Mouse (Mus musculus) kidney, adult 2 months (tissue): ENCODE data around the gene Etfb. TPM values are rescaled to one million over a fixed set of nuclear protein-coding genes. Genes with fewer than 3 reads are reported as not detected.
A peak's percentile ranks its signal among the peaks of the same experiment; 100 is the strongest.

Experiments used
- DNase-seq: peaks from one replicate; pipeline ENCODE4 v3.0.0; 2021
- H3K27ac ChIP-seq: fragments of 200-500 bp; 2 replicates; pipeline ENCODE4 v1.5.1; 2012; ENCODE audit warnings: low read depth, low read length, control low read depth, inconsistent platforms; ENCODE audit not compliant: insufficient read depth
- H3K27me3 ChIP-seq: fragments of 200-500 bp; replicated peaks from 2 replicates; pipeline ENCODE4 v1.6.1; 2012; ENCODE audit warnings: mild to moderate bottlenecking, moderate library complexity, low read length, inconsistent platforms; ENCODE audit not compliant: control insufficient read depth, insufficient read depth
- H3K36me3 ChIP-seq: fragments of 200-500 bp; 2 replicates; pipeline ENCODE4 v1.6.1; 2012; ENCODE audit warnings: mild to moderate bottlenecking, moderate library complexity, low read length, inconsistent platforms; ENCODE audit not compliant: control insufficient read depth, insufficient read depth
- H3K4me1 ChIP-seq: fragments of 200-500 bp; 2 replicates; pipeline ENCODE4 v1.6.1; 2011; ENCODE audit warnings: low read length; ENCODE audit not compliant: control insufficient read depth, insufficient read depth
- H3K4me3 ChIP-seq: fragments of 200-500 bp; 2 replicates; pipeline ENCODE4 v1.5.1; 2011; ENCODE audit warnings: mild to moderate bottlenecking, low read depth, low read length, control low read depth; ENCODE audit not compliant: insufficient read depth
- CTCF ChIP-seq: fragments of 200-500 bp; conservative IDR thresholded peaks from 2 replicates; pipeline ENCODE4 v1.5.1; 2011; ENCODE audit warnings: low read depth, mild to moderate bottlenecking, control low read depth, low read length, moderate library complexity, mixed read lengths; ENCODE audit not compliant: insufficient read depth, insufficient read length
- POLR2A ChIP-seq: fragments of 200-500 bp; IDR thresholded peaks from one replicate; pipeline ENCODE4 v1.6.1; 2011; ENCODE audit warnings: low read depth, low read length, control low read depth
- WGBS: fragments of 180-500 bp; shearing (Covaris S2); methylation state at CpG from one replicate; pipeline ENCODE4 v1.1.7; 2018; 5-methylcytosine and 5-hydroxymethylcytosine counted together
- polyA plus RNA-seq: library from polyadenylated mRNA; depleted of rRNA; stranded (reverse); fragments of >200 nt; gene quantifications from 2 replicates; pipeline ENCODE4 v1.2.3, GENCODE M21; 2012

The Etfb gene
- polyA plus RNA-seq, 1 experiment = 614 TPM

DNA sequence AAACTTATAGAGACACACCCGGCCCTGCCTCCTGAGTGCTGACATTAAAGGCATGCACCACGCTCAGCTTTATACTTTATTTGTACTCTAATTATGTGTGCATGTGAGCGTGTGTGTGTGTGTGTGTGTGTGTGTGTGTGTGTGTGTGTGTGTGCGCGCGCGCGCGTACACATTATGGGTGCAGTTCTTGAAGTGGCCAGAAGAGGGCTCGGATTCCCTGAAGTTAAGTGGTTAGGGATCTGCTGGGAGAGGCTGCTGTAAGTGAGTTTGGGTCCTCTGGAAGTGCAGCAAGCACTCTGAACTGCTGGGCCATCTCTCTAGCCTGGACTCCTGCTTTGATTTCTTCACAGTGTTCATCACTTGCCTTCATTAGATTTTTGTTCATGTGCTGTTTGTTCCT lies 26.6 kb upstream of the Etfb start:
- H3K27ac ChIP-seq = no peak overlapping the region
- no peak overlapping the region for H3K4me3 ChIP-seq
- 86% methylated on average over 10 of the region's 10 CpGs for WGBS
- DNase-seq = no peak
- H3K27me3 ChIP-seq = no peaks in the 10 kb centered on the region
- no peak for TF ChIP-seq POLR2A
- TF ChIP-seq CTCF = no peak
- H3K36me3 ChIP-seq = no peaks in the 10 kb centered on the region
- H3K4me1 ChIP-seq = no peaks in the 10 kb centered on the region

DNA sequence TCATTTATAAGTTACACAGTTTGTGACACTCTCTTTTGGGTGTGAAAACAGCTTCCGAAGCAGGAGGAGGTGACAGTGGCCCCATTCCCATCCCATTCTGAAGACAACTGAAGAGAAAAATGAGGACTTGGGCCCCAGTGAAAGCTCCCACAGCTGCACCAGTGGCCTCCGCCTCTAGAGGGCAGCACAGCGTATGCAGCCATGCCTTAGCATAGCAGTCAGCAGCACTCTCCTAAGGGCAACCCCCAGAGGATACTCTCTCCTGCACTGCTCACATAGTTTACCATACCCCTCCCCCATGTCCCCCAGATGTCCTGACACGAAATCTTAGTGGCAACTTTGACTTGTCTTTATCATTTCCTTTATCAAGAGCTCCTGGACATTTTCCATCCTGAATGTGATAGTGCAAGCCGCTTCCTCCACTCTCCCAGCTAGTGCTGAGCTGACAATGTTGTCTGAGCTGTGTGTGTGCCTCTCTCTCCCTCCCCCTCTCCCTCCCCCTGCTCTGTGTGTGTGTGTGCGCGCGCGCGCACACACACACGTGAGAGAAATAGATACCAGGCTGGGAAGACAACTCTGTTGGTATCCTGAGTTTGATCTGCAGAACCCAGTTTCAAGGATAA lies 20.8 kb upstream of the Etfb start:
- Histone ChIP-seq H3K27me3 (no peaks in the 10 kb centered on the region), H3K4me3 (no peak overlapping the region), H3K36me3 (no peaks in the 10 kb centered on the region), H3K4me1 (no peaks in the 10 kb centered on the region), H3K27ac (no peak overlapping the region)
- WGBS = 19% methylated on average over 11 of the region's 11 CpGs
- peak; percentile 87 for DNase-seq
- peak; percentile 99; the same call in 1 of the 2 replicates for TF ChIP-seq CTCF
- no peak for TF ChIP-seq POLR2A

DNA sequence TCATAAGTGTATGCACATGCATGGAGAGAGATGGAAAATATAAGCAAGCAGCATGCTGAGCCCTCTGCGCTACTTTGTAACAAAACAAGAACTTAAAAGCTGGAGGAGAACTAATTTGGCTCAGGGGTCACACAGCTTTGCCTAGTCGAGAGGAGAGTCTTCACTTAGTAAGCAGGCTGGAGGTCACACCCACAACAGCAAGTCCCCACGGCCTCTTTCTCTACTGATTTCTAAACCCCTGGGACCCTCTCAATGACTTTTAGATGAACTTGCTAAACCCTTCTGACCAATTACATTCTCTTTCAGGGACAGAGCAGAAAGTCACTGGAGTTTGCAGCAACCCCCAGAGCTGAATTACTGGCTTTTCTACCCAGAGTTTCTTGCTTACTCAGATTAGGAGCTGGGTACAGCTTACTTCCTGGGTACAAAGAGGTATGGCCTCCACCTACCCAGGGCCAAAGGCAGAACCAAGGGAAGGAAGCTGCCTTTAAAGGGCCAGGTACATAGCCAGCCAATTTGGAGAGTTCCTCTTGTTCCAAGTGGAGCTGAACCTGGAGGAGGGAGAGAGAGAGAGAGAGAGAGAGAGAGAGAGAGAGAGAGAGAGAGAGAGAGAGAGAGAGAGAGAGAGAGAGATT lies 19.8 kb upstream of the Etfb start:
- Histone ChIP-seq H3K4me3 (no peak overlapping the region), H3K4me1 (no peaks in the 10 kb centered on the region), H3K36me3 (no peaks in the 10 kb centered on the region), H3K27me3 (no peaks in the 10 kb centered on the region), H3K27ac (no peak overlapping the region)
- 67% methylated on average over 3 of the region's 3 CpGs for WGBS
- TF ChIP-seq CTCF = no peak
- no peak for TF ChIP-seq POLR2A
- no peak for DNase-seq

DNA sequence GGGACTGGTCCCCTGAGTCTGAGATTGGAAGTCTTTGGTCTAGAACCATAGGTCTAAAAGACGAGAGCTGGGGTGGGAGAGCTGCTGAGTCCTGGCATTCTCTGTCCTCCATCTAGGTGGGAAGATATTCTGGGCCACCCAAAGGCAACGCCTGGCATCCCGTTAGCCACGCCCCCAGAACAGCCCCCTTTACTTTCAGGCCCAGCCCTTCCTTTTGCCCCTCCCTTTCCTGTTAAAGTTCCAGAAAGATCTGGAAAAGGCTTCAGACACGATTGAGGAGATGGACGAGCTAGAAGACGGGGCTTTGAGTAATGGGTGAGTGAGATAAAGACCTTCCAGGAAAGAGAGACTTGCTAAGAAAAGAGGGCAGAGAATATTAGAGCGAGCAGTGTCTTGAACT lies 16.5 kb upstream of the Etfb start, which contains the start of gene Lim2:
Gene Lim2, plus strand, starts transcription at position 265 of the 400 bp plus-strand sequence.
- TF ChIP-seq CTCF (no peak), POLR2A (no peak)
- no peaks in the 10 kb centered on the region for H3K27me3 ChIP-seq
- H3K27ac ChIP-seq = no peak within 1 kb of the TSS
- H3K36me3 ChIP-seq = no peaks in the 10 kb centered on the region
- H3K4me1 ChIP-seq = no peaks in the 10 kb centered on the region
- 77% methylated on average over 8 of the region's 8 CpGs for WGBS
- DNase-seq = no peak
- no peak within 1 kb of the TSS for H3K4me3 ChIP-seq

DNA sequence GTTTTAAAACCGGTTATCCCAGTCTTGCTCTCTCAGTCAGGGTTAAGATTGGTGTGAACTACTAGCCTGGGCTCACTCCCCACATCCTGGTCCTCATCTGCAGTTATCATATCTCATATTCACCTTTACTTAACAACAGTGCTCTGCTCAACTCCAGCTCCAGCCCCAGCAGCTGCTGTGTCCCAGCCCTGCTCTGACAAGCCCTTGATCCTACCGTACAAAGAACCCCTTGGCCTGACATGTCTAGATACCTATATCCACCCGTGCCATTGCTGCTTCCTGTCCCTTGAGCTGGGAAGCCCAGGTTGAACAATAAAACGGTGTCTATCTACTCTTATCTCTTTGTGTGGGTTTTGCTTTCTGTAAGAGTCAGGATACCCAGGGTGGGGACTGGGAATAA lies 14.4 kb upstream of the Etfb start:
- Histone ChIP-seq H3K27me3 (no peaks in the 10 kb centered on the region), H3K27ac (no peak overlapping the region), H3K4me3 (no peak overlapping the region), H3K36me3 (no peaks in the 10 kb centered on the region), H3K4me1 (no peaks in the 10 kb centered on the region)
- no peak for TF ChIP-seq CTCF
- no peak for TF ChIP-seq POLR2A
- DNase-seq = no peak
- WGBS = 66% methylated on average over 4 of the region's 4 CpGs

DNA sequence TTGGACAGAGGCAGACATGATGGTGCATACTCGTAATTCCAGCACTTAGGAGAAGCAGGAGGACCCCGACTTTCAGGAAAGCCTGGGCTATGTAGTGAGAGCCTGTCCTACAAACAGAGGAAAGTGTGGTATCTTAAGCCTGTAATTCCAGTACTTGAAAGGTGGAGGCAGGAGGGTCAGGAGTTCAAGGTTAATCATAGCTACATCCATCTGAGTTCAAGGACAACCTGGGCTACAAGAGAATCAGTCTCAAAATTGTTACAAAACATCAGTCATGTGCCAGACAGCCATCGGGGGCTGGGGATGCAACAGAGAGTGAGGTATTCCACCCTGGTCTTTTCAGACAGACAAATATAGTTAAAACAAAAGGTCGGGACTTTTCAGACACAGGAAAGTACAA lies 11.0 kb upstream of the Etfb start:
- Histone ChIP-seq H3K4me1 (no peaks in the 10 kb centered on the region), H3K4me3 (no peak overlapping the region), H3K36me3 (no peaks in the 10 kb centered on the region), H3K27ac (no peak overlapping the region), H3K27me3 (no peaks in the 10 kb centered on the region)
- no peak for DNase-seq
- TF ChIP-seq POLR2A = no peak
- no peak for TF ChIP-seq CTCF
- 80% methylated on average over 4 of the region's 4 CpGs for WGBS

DNA sequence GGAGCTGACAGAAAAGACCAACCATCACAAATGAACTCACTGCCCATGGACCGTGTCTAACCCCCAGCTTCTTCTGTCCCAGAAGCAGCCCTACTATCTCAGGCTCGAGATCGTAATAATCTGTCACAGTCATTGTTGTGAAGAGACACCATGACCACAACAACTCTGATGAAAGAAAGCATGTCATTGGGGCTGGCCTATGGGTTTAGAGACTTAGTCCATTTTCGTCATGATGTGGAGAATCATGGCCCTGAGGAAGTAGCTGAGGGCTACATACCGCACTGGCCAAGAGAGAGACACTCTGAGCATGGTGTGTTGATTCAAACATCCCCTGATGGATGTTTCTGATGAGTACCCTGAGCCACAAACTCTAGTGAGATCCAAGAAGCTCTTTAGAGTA lies 9.2 kb upstream of the Etfb start:
- 90% methylated on average over 5 of the region's 5 CpGs for WGBS
- H3K27me3 ChIP-seq = no peaks in the 10 kb centered on the region
- no peak for TF ChIP-seq CTCF
- no peak for TF ChIP-seq POLR2A

More for the DNA sequence above, 9.2 kb upstream of the Etfb start:
- DNase-seq = no peak
- Histone ChIP-seq H3K27ac (no peak overlapping the region), H3K4me3 (no peak overlapping the region), H3K36me3 (no peaks in the 10 kb centered on the region), H3K4me1 (no peaks in the 10 kb centered on the region)
